Mouse (Mus musculus) cerebellum, adult 11-12 months (tissue): ENCODE measurements around the gene Celf5.
A peak's percentile ranks its signal among the peaks of the same experiment; 100 is the strongest.

Source experiments
- DNase-seq: peaks from one replicate; pipeline ENCODE4 v3.0.0; 2022

Celf5 gene

DNA sequence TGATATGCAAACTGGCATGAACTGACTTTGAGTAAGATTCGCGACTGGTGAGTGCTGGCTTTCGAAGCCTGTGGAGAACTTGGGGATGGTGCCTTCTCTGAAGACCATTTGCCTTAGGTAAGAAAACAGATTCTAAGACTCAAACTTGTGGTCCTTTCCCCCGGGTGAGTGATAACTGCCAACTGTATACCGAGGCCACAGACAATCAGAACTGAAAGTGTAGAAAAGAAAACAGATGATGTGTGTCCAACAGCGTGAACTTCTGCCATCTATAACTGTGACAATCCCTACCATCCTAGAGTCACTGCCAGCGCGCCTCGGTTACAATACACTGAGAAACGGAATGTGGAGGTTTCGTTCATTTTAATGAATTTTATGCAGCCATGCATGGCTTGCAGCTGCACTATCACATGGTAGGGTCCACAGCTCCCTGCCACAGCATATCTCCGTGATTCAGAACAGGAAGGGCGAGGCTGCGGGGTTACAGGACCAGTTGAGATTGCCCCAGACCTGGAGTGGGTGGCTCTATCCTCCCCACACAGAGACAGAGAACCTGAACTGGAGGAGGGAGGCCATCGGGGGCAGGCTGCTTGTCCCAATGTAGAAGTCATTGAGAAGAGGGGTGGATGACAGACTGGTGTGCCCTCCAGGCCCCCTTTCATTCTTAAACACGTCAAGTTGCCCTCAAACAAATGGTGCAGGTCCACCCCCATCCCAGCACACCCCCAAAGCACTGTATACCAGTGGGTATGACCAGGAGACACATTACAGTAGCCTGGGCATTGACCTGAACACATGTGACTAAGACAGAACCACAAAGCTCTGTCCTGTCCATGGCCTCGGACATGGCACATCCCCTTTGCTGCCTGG lies 15.1 kb upstream of the Celf5 start:
- peak; percentile 69 for DNase-seq

GRCm38 (mm10) chr10:81496969-81497368 lies 14.5 kb upstream of the Celf5 start:
- peak; percentile 41 for DNase-seq

- DNase-seq, result peak; percentile 97
These were observed 13.9 kb upstream of the Celf5 start, which contains the start of gene Ncln for GRCm38 (mm10) chr10:81496264-81496901. Gene Ncln (minus strand): TSS chr10:81496392.

DNA sequence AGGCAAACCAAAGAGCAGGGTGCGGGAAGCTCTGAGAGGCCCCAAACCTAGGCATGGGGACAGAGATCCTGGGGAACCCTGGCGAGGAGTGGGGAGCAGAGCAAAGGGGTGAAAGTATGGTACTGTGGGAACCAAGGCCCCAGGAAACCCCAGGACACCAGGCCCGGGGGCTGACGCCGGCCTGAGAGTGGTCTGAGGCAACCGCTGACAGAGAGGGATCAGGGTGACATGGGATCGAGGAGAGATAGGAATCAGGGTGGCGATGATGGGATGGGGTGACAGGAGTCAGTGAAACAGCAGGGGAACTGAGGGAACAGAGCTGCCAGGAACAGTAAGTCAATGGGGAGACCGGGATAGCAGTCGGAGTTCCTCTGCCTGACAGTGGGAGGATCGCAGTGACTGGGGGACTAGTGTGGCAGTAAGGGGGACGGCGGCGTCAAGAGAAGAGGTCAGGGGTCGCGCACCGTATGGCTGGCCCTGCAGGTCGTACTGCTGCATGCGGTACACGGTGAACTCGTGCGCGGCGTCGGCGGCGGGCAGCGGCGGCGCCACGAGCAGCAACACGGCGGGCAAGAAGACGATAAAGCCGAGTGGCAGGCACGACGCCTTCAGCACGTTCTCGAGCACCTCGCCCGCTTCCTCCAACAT lies 13.2 kb upstream of the Celf5 start:
- DNase-seq, result peak; percentile 78

- DNase-seq, result no peak
These were observed 12.6 kb upstream of the Celf5 start for GRCm38 (mm10) chr10:81495151-81495550.

DNA sequence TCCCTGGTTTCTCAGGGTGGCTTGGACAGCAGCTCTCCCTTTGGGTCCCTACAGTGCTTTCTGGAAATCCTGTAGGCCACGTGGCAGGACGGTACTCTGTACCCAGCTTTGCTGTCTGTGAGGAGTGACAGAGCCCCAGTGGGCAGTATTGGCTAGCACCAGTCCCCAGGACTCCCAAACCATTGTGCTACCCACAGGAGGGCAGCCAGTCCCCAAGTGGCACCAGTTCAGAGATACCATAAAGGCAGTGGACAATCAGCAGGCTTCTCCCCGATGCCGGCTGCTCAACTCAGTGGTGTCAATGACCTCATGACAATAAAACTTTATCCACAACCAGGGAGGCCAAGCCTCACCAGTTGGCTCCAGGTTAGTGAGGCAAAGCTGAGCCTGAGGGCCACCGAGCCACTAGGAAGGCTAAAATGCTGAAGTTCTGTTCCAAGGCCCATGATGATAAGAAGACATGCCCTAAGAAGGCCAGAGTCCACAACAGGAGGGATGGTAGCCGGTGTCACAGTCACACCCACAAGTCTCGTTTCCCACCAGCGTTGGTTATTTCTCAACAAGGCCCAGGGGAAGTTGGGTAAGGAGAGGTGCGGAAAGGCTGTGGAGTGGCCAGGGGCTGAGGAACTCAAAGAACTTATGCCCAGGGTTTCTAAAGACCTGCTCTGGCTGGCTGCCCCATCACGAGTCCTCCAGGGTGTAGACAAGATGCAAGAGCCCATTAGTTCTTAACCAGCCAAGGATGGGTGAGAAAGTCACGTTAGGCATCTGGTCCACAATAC lies 11.9 kb upstream of the Celf5 start:
- DNase-seq, result peak; percentile 60

DNA sequence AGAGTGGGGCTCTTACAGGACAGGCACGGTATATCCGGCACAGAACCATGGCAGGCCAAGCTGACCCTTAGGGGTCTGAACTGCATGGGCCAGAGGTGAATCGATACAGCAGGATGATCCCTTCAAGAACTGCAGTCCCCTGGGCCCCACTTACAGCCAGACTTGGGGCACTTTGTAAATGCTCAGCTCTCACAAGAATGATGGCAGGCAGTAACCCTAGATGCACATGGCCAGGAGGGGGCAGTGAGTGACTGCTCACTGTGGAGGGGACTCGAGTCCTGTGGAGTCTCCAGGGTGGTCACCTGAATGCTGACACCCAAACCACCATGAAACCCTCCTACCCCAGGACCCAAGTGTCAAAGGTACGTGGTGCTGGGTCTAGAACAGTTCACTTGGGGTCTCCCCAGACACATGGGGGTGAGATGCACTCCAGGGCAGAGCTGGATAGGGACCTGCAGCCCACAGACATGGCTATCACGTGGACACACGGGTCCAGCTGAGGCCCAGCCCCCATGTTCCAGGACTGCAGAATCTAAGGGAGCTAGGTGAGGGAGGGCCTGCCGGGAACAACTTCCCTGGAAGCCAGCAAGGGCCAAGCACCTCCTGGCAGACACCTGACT lies 11.2 kb upstream of the Celf5 start:
- peak; percentile 53 for DNase-seq

DNA sequence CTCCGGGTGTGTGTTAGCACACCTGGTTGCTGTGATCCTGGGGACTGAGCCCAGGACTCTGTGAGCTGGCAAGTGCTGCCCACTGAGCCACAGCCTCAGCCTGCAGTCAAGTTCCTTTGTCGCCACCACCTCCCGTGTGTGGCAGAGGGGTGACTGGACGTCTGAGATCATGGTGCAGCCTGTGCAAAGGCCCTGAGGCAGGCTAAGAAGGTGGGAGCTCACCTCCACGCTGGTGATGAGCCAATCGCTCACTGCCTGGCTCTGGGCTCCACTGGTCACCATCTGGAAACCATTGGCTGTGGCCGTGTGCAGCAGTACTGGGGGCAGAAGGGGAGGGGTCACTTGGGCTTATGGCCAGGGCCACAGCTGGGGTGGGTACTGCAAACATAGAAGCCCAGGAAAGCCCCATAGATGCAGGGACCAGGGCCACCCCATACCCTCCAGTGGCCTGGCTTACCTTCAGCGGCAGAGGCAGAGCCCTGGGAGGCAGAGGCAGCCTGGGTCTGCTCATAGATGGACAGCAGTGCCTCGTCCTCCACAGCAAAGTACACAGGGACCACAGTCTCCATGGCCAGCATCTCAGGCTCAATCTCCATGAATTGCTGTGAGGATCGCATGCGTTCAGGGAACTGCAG lies 10.2 kb upstream of the Celf5 start:
- DNase-seq, result peak; percentile 53

- DNase-seq, result peak; percentile 46
These were observed 8.5 kb upstream of the Celf5 start for GRCm38 (mm10) chr10:81491018-81491417.

DNA sequence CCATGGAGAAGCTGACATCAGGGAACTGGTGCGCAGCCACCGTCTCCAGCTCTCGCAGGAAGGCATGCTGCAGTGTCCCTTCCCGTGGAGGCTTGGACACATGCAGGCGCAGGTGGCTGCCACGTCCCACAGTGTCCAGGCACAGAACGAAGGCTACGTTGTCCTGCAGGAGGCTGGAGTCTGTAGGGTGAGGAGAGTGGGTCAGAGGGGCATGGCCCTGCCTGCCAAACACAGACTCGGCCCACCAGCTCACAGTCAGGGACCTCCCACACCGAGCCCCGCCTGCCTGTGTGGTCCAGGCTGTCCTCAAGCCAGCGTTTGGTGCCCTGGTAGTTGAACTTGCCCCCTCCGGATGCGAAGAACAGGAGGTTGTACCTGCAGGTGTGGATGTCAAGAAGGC lies 7.4 kb upstream of the Celf5 start:
- DNase-seq, result no peak

GRCm38 (mm10) chr10:81488081-81488480 lies 5.6 kb upstream of the Celf5 start:
- DNase-seq, result no peak

GRCm38 (mm10) chr10:81486496-81486895 lies 4.0 kb upstream of the Celf5 start:
- DNase-seq, result no peak

DNA sequence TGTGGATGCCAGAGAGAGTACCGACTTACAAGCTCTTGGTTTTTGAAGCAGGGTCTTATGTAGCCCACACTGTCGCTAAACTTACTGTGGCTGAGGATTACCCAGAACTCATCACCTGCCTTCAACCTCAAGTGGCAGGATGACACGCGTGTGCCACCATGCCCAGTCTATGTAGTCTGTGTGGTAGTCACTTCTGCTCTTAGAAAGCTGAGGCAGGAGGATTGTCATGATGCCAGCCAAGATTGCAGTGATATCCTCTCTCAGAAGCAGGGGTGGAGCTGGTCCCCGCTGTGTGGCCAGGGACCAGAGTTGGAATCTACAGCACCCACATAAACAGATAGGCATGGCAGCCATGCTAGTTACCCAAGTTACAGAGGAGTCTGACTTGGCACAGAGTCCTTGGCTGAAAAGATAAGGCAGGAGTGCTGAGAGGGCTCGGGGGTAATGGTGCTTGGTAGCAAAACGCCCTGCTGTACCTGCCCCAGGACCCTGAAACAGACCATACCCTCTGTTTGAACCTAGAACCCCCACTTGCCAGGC lies 3.0 kb upstream of the Celf5 start:
- no peak for DNase-seq

- no peak for DNase-seq
These were observed 2.5 kb upstream of the Celf5 start for GRCm38 (mm10) chr10:81485060-81485449.

DNA sequence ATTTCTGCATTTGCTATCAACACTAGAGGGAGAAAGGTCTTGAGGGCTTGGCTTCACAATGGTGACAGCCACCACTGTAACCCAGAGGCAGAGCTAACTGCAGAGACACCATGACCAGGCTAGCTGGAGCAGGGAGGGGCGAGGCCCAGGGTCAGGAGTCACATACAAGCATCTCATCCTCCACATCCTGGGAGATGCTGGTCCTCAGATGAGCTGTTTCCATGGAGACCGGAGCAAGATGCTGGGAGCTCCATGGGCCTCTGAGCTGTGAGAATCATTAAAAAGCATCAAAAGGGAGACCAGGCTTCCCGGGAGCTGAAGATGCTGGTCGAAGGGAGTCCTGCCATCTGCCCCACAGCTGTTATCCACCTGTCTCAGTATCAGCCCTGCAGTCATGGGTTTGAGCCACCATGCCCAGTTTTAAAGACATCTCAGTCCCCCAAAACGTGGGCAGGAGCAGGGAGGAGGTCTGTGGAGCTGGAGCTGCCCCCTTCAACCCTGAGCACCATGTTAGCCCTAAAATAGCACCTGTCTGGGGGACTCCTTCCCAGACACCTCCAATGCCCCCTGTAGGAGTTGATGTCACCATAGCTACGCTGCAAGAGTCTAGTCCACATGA lies 2.0 kb upstream of the Celf5 start:
- DNase-seq, result no peak

DNA sequence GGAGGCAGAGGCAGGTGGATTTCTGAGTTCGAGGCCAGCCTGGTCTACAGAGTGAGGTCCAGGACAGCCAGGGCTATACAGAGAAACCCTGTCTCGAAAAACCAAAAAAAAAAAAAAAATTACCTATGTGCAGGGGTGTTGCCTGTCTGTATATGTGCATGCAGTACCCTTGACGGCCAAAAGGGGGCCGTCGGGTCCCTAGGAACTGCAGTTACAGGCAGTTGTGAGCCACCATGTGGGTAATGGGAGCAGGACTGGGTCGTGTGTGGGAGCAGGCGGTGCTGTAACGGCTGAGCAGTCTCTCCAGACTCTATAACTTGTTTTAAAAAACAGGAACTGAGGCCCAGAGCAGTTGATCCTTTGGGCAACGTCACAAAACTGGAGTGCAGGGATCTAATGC lies 1.5 kb upstream of the Celf5 start:
- peak; percentile 61 for DNase-seq

GRCm38 (mm10) chr10:81481605-81482532 lies 640 bp downstream of the Celf5 start:
- DNase-seq, result peak; percentile 62

DNA sequence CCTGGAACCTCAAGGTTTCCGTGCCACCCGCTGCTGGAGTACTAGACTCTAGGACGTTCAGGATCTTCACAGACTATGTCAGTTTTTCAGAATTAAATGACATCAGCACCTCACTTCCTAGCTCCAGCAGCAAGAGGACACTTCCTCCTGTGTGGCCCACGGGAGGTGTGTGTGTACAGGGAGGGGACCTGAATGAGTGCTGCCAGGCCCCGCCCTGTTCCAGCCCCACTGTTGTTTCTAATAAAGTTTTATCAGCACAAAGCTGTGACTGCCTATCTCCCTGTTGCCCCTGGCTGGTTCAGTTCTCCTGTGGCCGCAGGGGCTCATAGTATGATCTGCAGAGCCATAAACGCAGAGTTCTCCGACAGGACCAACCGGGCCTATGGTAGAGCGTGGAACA lies 8.0 kb downstream of the Celf5 start:
- DNase-seq, result no peak

DNA sequence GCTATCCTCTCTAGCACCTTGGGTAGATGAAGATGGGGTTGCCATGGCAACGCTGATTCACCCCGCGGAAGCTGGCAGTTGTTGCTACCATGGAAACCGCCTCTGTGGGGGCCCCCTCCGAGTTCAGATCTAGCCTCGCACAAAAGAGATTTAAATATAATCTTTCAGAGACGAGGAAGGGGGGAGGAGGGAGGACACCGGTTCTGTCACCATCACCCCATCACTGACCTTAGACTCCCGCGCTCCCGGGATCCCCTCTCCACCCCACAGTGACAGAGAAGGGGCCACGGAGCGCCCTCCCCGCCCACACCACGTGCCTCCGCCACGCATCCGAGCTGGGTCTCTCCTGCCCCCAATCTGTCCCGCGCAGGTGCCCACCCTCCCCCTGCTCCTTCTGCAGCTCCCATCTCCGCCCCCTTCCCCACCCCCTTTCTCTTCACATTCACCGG lies 9.5 kb downstream of the Celf5 start:
- peak; percentile 66 for DNase-seq

DNA sequence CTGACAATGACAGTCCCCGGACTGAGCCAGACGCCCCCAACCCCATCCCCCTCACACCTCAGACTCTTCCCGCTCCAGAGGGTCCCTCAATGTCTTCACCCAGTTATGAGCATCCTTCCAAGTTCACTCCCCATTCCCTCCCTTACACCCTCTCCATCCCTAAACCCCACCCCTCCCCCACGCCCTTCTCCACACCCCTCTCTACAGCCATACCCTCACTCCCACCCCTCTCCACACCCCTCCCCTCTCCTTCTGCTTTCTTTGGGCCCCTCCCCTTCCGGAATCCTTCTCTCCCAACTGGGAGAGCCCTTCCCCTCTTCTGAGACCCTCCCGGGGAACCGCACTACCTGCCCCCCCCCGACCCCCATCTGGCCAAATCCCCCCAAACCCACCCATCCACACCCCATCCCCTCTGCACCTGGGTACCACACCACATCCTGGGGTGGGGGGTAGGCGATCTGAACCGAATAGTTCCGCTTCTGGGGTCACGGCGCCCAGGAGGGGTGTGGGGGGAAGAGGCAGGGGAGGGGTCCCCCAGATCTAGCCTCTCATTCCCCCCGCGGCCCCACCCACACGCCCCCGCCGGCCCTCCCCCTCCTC lies 10.0 kb downstream of the Celf5 start:
- DNase-seq, result no peak
